Mouse (Mus musculus): Measurements from ENCODE around the gene Phb. TPM values are rescaled to one million over a fixed set of nuclear protein-coding genes. Genes with fewer than 3 reads are reported as not detected.

The Phb gene
- total RNA-seq, 2 experiments from 2014 or later = 94.5 to 106 TPM

- no peak for DNase-seq (ENCODE audit: extremely low spot score in 1 of 2, low spot score in 1 of 2)
These were observed 42.8 kb downstream of the Phb start for GRCm38 (mm10) chr11:95709534-95710040.

- no peak for DNase-seq (ENCODE audit: extremely low spot score in 1 of 2, low spot score in 1 of 2)
These were observed 43.7 kb downstream of the Phb start for GRCm38 (mm10) chr11:95710478-95710877.

- DNase-seq (ENCODE audit: extremely low spot score in 1 of 2, low spot score in 1 of 2) = peak in 1 of 2 experiments; percentile 12
These were observed 45.4 kb downstream of the Phb start for GRCm38 (mm10) chr11:95712085-95712562.

GRCm38 (mm10) chr11:95712563-95713224, 45.9 kb downstream of the Phb start, which contains the start of gene Zfp652:
Zfp652 (plus strand) TSS chr11:95712673.
- DNase-seq (ENCODE audit: extremely low spot score in 1 of 2, low spot score in 1 of 2) = peak; percentile 65 to 68

GRCm38 (mm10) chr11:95713225-95713810, 46.6 kb downstream of the Phb start:
- peak; percentile 37 to 54 for DNase-seq (ENCODE audit: extremely low spot score in 1 of 2, low spot score in 1 of 2)

- peak in 1 of 2 experiments; percentile 13 for DNase-seq (ENCODE audit: extremely low spot score in 1 of 2, low spot score in 1 of 2)
These were observed 47.1 kb downstream of the Phb start for GRCm38 (mm10) chr11:95713811-95714241.

GRCm38 (mm10) chr11:95714411-95714810, 47.7 kb downstream of the Phb start:
- no peak for DNase-seq (ENCODE audit: extremely low spot score in 1 of 2, low spot score in 1 of 2)

GRCm38 (mm10) chr11:95716136-95716535, 49.4 kb downstream of the Phb start:
- DNase-seq (ENCODE audit: extremely low spot score in 1 of 2, low spot score in 1 of 2) = no peak

GRCm38 (mm10) chr11:95719356-95719755, 52.6 kb downstream of the Phb start:
- no peak for DNase-seq (ENCODE audit: extremely low spot score in 1 of 2, low spot score in 1 of 2)

- no peak for DNase-seq (ENCODE audit: extremely low spot score in 1 of 2, low spot score in 1 of 2)
These were observed 56.5 kb downstream of the Phb start, which contains the start of gene B130006D01Rik for GRCm38 (mm10) chr11:95723287-95723686. B130006D01Rik (plus strand) TSS chr11:95723587.

GRCm38 (mm10) chr11:95724466-95724865, 57.7 kb downstream of the Phb start:
- DNase-seq (ENCODE audit: extremely low spot score in 1 of 2, low spot score in 1 of 2) = no peak

GRCm38 (mm10) chr11:95726156-95726555, 59.4 kb downstream of the Phb start:
- no peak for DNase-seq (ENCODE audit: extremely low spot score in 1 of 2, low spot score in 1 of 2)

- no peak for DNase-seq (ENCODE audit: extremely low spot score in 1 of 2, low spot score in 1 of 2)
These were observed 61.2 kb downstream of the Phb start for GRCm38 (mm10) chr11:95727947-95728346.

GRCm38 (mm10) chr11:95728916-95729907, 62.5 kb downstream of the Phb start:
- no peak for DNase-seq (ENCODE audit: extremely low spot score in 1 of 2, low spot score in 1 of 2)

Other genes with a start within 250 kb of the Phb start
- gene Nxph3, start 152.4 kb upstream of the Phb start, total RNA-seq (2021) = 10 to 100 TPM; 18.7 to 19.2 TPM
- gene Ngfr, start 79.2 kb upstream of the Phb start, total RNA-seq (2021) = 1 to 10 TPM; 1.0 to 1.4 TPM
- gene Zfp652, start 45.7 kb downstream of the Phb start, total RNA-seq (2021) = 10 to 100 TPM; 43.8 to 51.8 TPM
- gene B130006D01Rik, start 56.6 kb downstream of the Phb start, total RNA-seq (2021) = 1 to 10 TPM in 1 of 2 experiments, under 1 TPM in 1; 0.69 to 2.0 TPM
- 10 to 100 TPM; 55.6 to 64.3 TPM for gene Phospho1, start 157.5 kb downstream of the Phb start, total RNA-seq (2021)
- gene Gngt2, start 170.3 kb downstream of the Phb start, total RNA-seq (2021) = 1 to 10 TPM; 3.3 to 3.8 TPM
- gene Abi3, start 175.5 kb downstream of the Phb start, total RNA-seq (2021) = 1 to 10 TPM; 5.4 to 8.1 TPM
- gene B4galnt2, start 247.9 kb downstream of the Phb start, total RNA-seq (2021) = not detected